Mouse (Mus musculus): ENCODE results near the gene Wdr76.
"Not testable (repeated sequence)": the region's sequence is repeated elsewhere in the genome, so short reads cannot be mapped to it uniquely, and the experiment has no call there.

The Wdr76 gene

GRCm38 (mm10) chr2:121518711-121519110, 12.2 kb downstream of the Wdr76 start:
- DNase-seq (ENCODE audit: inconsistent ontology term) = not testable (repeated sequence)

GRCm38 (mm10) chr2:121522006-121522405, 15.5 kb downstream of the Wdr76 start:
- DNase-seq (ENCODE audit: inconsistent ontology term) = no peak

GRCm38 (mm10) chr2:121522830-121523229, 16.3 kb downstream of the Wdr76 start:
- not testable (repeated sequence) for DNase-seq (ENCODE audit: inconsistent ontology term)

- DNase-seq (ENCODE audit: inconsistent ontology term) = no peak
These were observed 18.5 kb downstream of the Wdr76 start for GRCm38 (mm10) chr2:121525056-121525455.

- DNase-seq (ENCODE audit: inconsistent ontology term) = no peak
These were observed 38.3 kb downstream of the Wdr76 start for GRCm38 (mm10) chr2:121544829-121545228.

GRCm38 (mm10) chr2:121549630-121550029, 43.1 kb downstream of the Wdr76 start:
- DNase-seq (ENCODE audit: inconsistent ontology term) = no peak

GRCm38 (mm10) chr2:121551271-121551670, 44.7 kb downstream of the Wdr76 start:
- peak; percentile 8 for DNase-seq (ENCODE audit: inconsistent ontology term)

GRCm38 (mm10) chr2:121563117-121563516, 56.6 kb downstream of the Wdr76 start:
- DNase-seq (ENCODE audit: inconsistent ontology term) = no peak

- peak; percentile 8 for DNase-seq (ENCODE audit: inconsistent ontology term)
These were observed 59.4 kb downstream of the Wdr76 start for GRCm38 (mm10) chr2:121565911-121566310.

- no peak for DNase-seq (ENCODE audit: inconsistent ontology term)
These were observed 63.5 kb downstream of the Wdr76 start for GRCm38 (mm10) chr2:121570049-121570448.

- DNase-seq (ENCODE audit: inconsistent ontology term) = no peak
These were observed 64.6 kb downstream of the Wdr76 start for GRCm38 (mm10) chr2:121570999-121571655.

- peak; percentile 72 for DNase-seq (ENCODE audit: inconsistent ontology term)
These were observed 65.3 kb downstream of the Wdr76 start for GRCm38 (mm10) chr2:121571780-121572179.

- no peak for DNase-seq (ENCODE audit: inconsistent ontology term)
These were observed 67.6 kb downstream of the Wdr76 start for GRCm38 (mm10) chr2:121574066-121574630.

GRCm38 (mm10) chr2:121575741-121576201, 69.2 kb downstream of the Wdr76 start:
- DNase-seq (ENCODE audit: inconsistent ontology term) = peak; percentile 24

- DNase-seq (ENCODE audit: inconsistent ontology term) = no peak
These were observed 76.4 kb downstream of the Wdr76 start for GRCm38 (mm10) chr2:121582809-121583376.

- no peak for DNase-seq (ENCODE audit: inconsistent ontology term)
These were observed 77.1 kb downstream of the Wdr76 start for GRCm38 (mm10) chr2:121583468-121584116.

- no peak for DNase-seq (ENCODE audit: inconsistent ontology term)
These were observed 78.2 kb downstream of the Wdr76 start for GRCm38 (mm10) chr2:121584705-121585104.

GRCm38 (mm10) chr2:121587523-121588308, 81.2 kb downstream of the Wdr76 start:
- DNase-seq (ENCODE audit: inconsistent ontology term) = no peak

GRCm38 (mm10) chr2:121588309-121588694, 81.8 kb downstream of the Wdr76 start:
- DNase-seq (ENCODE audit: inconsistent ontology term) = peak; percentile 51

- no peak for DNase-seq (ENCODE audit: inconsistent ontology term)
These were observed 87.6 kb downstream of the Wdr76 start for GRCm38 (mm10) chr2:121594131-121594530.

Data from Muller cell, postnatal 12 days (primary cell).